Mouse (Mus musculus): ENCODE results near the gene Rcor1. TPM values are rescaled to one million over a fixed set of nuclear protein-coding genes. Genes with fewer than 3 reads are reported as not detected.

Rcor1 gene
- total RNA-seq, 1 experiment: 13.0 TPM

GRCm38 (mm10) chr12:110992128-110992553 lies 47.0 kb upstream of the Rcor1 start:
- Histone ChIP-seq H3K27ac (ENCODE audit: insufficient read depth, low read depth, low read length, poor library complexity, severe bottlenecking) (peak overlapping the region; percentile 72), H3K9ac (ENCODE audit: insufficient read depth, low read depth, low read length, poor library complexity, severe bottlenecking) (peak overlapping the region; percentile 85), H3K4me1 (ENCODE audit: control insufficient read depth in 2 of 2, insufficient read depth in 2 of 2, low read length in 2 of 2, poor library complexity in 1 of 2) (peaks cover 0 to 10% of the 10 kb centered on the region in 2 experiments; a peak in 1 of 4 replicates), H3K9me3 (ENCODE audit: control insufficient read depth, insufficient read depth, low read depth, low read length) (no peaks in the 10 kb centered on the region), H3K36me3 (ENCODE audit: control insufficient read depth, insufficient read depth, low read length, poor library complexity, severe bottlenecking) (no peaks in the 10 kb centered on the region), H3K4me3 (ENCODE audit: insufficient read depth in 1 of 2, low read depth in 1 of 2, low read length in 2 of 2, poor library complexity in 1 of 2, severe bottlenecking in 1 of 2) (peak overlapping the region; percentile 70 to 76)
- in situ Hi-C loops (cut with MboI; ENCODE audit: low sequenced_read_pairs in 2 of 2, unreplicated experiment in 2 of 2): no loop called here
- TF ChIP-seq CHD2 (IDR thresholded peaks at IDR 0.05; ENCODE audit: low read depth, low read length) (peak; percentile 94), ZC3H11A (IDR thresholded peaks at IDR 0.05; ENCODE audit: borderline replicate concordance, low read depth, low read length) (peak; percentile 57; the same call in 1 of the 2 replicates), ZNF384 (IDR thresholded peaks at IDR 0.05; ENCODE audit: low read depth, low read length) (no peak)
- DNase-seq (ENCODE audit: low read depth, low spot score): peak; percentile 91

GRCm38 (mm10) chr12:110992771-110993170 lies 46.4 kb upstream of the Rcor1 start:
- no peak for DNase-seq (ENCODE audit: low read depth, low spot score)
- H3K9ac ChIP-seq (ENCODE audit: insufficient read depth, low read depth, low read length, poor library complexity, severe bottlenecking): no peak overlapping the region
- no peak overlapping the region; the same call in 1 of the 2 replicates for H3K27ac ChIP-seq (ENCODE audit: insufficient read depth, low read depth, low read length, poor library complexity, severe bottlenecking)
- no peak for TF ChIP-seq HCFC1 (IDR thresholded peaks at IDR 0.05; ENCODE audit: borderline replicate concordance, insufficient read depth, low read length)
- TF ChIP-seq CHD2 (IDR thresholded peaks at IDR 0.05; ENCODE audit: low read depth, low read length): no peak
- TF ChIP-seq ZC3H11A (IDR thresholded peaks at IDR 0.05; ENCODE audit: borderline replicate concordance, low read depth, low read length): no peak
- no peak for TF ChIP-seq ZNF384 (IDR thresholded peaks at IDR 0.05; ENCODE audit: low read depth, low read length)
- H3K9me3 ChIP-seq (ENCODE audit: control insufficient read depth, insufficient read depth, low read depth, low read length): no peaks in the 10 kb centered on the region
- peak overlapping the region; percentile 70 to 76; a peak in 2 of 4 replicates for H3K4me3 ChIP-seq (ENCODE audit: insufficient read depth in 1 of 2, low read depth in 1 of 2, low read length in 2 of 2, poor library complexity in 1 of 2, severe bottlenecking in 1 of 2)
- peaks cover 0 to 10% of the 10 kb centered on the region in 2 experiments; a peak in 1 of 4 replicates for H3K4me1 ChIP-seq (ENCODE audit: control insufficient read depth in 2 of 2, insufficient read depth in 2 of 2, low read length in 2 of 2, poor library complexity in 1 of 2)
- H3K36me3 ChIP-seq (ENCODE audit: control insufficient read depth, insufficient read depth, low read length, poor library complexity, severe bottlenecking): no peaks in the 10 kb centered on the region
- in situ Hi-C loops (cut with MboI; ENCODE audit: low sequenced_read_pairs in 2 of 2, unreplicated experiment in 2 of 2): no loop called here

- Histone ChIP-seq H3K4me3 (ENCODE audit: insufficient read depth in 1 of 2, low read depth in 1 of 2, low read length in 2 of 2, poor library complexity in 1 of 2, severe bottlenecking in 1 of 2) (no peak overlapping the region), H3K4me1 (ENCODE audit: control insufficient read depth in 2 of 2, insufficient read depth in 2 of 2, low read length in 2 of 2, poor library complexity in 1 of 2) (peaks cover 0 to 10% of the 10 kb centered on the region in 2 experiments; a peak in 1 of 4 replicates), H3K9ac (ENCODE audit: insufficient read depth, low read depth, low read length, poor library complexity, severe bottlenecking) (no peak overlapping the region), H3K27ac (ENCODE audit: insufficient read depth, low read depth, low read length, poor library complexity, severe bottlenecking) (no peak overlapping the region), H3K9me3 (ENCODE audit: control insufficient read depth, insufficient read depth, low read depth, low read length) (no peaks in the 10 kb centered on the region), H3K36me3 (ENCODE audit: control insufficient read depth, insufficient read depth, low read length, poor library complexity, severe bottlenecking) (no peaks in the 10 kb centered on the region)
- no peak for DNase-seq (ENCODE audit: low read depth, low spot score)
- in situ Hi-C loops (cut with MboI; ENCODE audit: low sequenced_read_pairs in 2 of 2, unreplicated experiment in 2 of 2): no loop called here
- TF ChIP-seq HCFC1 (IDR thresholded peaks at IDR 0.05; ENCODE audit: borderline replicate concordance, insufficient read depth, low read length): no peak
These were observed 45.9 kb upstream of the Rcor1 start for GRCm38 (mm10) chr12:110993226-110993625.

- DNase-seq (ENCODE audit: low read depth, low spot score): peak; percentile 54
- Histone ChIP-seq H3K9me3 (ENCODE audit: control insufficient read depth, insufficient read depth, low read depth, low read length) (no peaks in the 10 kb centered on the region), H3K4me1 (ENCODE audit: control insufficient read depth in 2 of 2, insufficient read depth in 2 of 2, low read length in 2 of 2, poor library complexity in 1 of 2) (peaks cover 0 to 10% of the 10 kb centered on the region in 2 experiments; a peak in 1 of 4 replicates), H3K9ac (ENCODE audit: insufficient read depth, low read depth, low read length, poor library complexity, severe bottlenecking) (no peak overlapping the region), H3K4me3 (ENCODE audit: insufficient read depth in 1 of 2, low read depth in 1 of 2, low read length in 2 of 2, poor library complexity in 1 of 2, severe bottlenecking in 1 of 2) (no peak overlapping the region), H3K36me3 (ENCODE audit: control insufficient read depth, insufficient read depth, low read length, poor library complexity, severe bottlenecking) (no peaks in the 10 kb centered on the region), H3K27ac (ENCODE audit: insufficient read depth, low read depth, low read length, poor library complexity, severe bottlenecking) (no peak overlapping the region)
- TF ChIP-seq CHD2 (IDR thresholded peaks at IDR 0.05; ENCODE audit: low read depth, low read length) (no peak), HCFC1 (IDR thresholded peaks at IDR 0.05; ENCODE audit: borderline replicate concordance, insufficient read depth, low read length) (no peak), MAFK (IDR thresholded peaks at IDR 0.05; ENCODE audit: insufficient read depth, low read depth, low read length) (no peak), ZC3H11A (IDR thresholded peaks at IDR 0.05; ENCODE audit: borderline replicate concordance, low read depth, low read length) (no peak)
- in situ Hi-C loops (cut with MboI; ENCODE audit: low sequenced_read_pairs in 2 of 2, unreplicated experiment in 2 of 2): no loop called here
These were observed 44.5 kb upstream of the Rcor1 start for GRCm38 (mm10) chr12:110994666-110995065.

- DNase-seq (ENCODE audit: low read depth, low spot score): no peak
- H3K36me3 ChIP-seq (ENCODE audit: control insufficient read depth, insufficient read depth, low read length, poor library complexity, severe bottlenecking): no peaks in the 10 kb centered on the region
- in situ Hi-C loops (cut with MboI; ENCODE audit: low sequenced_read_pairs in 2 of 2, unreplicated experiment in 2 of 2): no loop called here
- no peak overlapping the region for H3K4me3 ChIP-seq (ENCODE audit: insufficient read depth in 1 of 2, low read depth in 1 of 2, low read length in 2 of 2, poor library complexity in 1 of 2, severe bottlenecking in 1 of 2)
- H3K9ac ChIP-seq (ENCODE audit: insufficient read depth, low read depth, low read length, poor library complexity, severe bottlenecking): no peak overlapping the region
- no peaks in the 10 kb centered on the region for H3K9me3 ChIP-seq (ENCODE audit: control insufficient read depth, insufficient read depth, low read depth, low read length)
- TF ChIP-seq CHD2 (IDR thresholded peaks at IDR 0.05; ENCODE audit: low read depth, low read length) (no peak), MAFK (IDR thresholded peaks at IDR 0.05; ENCODE audit: insufficient read depth, low read depth, low read length) (no peak), HCFC1 (IDR thresholded peaks at IDR 0.05; ENCODE audit: borderline replicate concordance, insufficient read depth, low read length) (no peak), ZNF384 (IDR thresholded peaks at IDR 0.05; ENCODE audit: low read depth, low read length) (no peak), ZC3H11A (IDR thresholded peaks at IDR 0.05; ENCODE audit: borderline replicate concordance, low read depth, low read length) (no peak)
- peaks cover 0 to 4% of the 10 kb centered on the region in 2 experiments; a peak in 1 of 4 replicates for H3K4me1 ChIP-seq (ENCODE audit: control insufficient read depth in 2 of 2, insufficient read depth in 2 of 2, low read length in 2 of 2, poor library complexity in 1 of 2)
- H3K27ac ChIP-seq (ENCODE audit: insufficient read depth, low read depth, low read length, poor library complexity, severe bottlenecking): no peak overlapping the region
These were observed 41.1 kb upstream of the Rcor1 start for GRCm38 (mm10) chr12:110998092-110998491.

Data from ES-E14 (cell line).